Mouse (Mus musculus) testis, adult 2 months (tissue): Measurements from ENCODE around the gene Ptcd2. TPM values are rescaled to one million over a fixed set of nuclear protein-coding genes. Genes with fewer than 3 reads are reported as not detected.

Experiments
- H3K27ac ChIP-seq: fragments of 200-500 bp; 2 replicates; pipeline ENCODE4 v1.5.1; 2012; ENCODE audit warnings: low read depth, low read length; ENCODE audit not compliant: control insufficient read depth, insufficient read depth
- H3K27me3 ChIP-seq: fragments of 200-500 bp; 2 replicates; pipeline ENCODE4 v1.6.1; 2012; ENCODE audit warnings: mild to moderate bottlenecking, low read length, moderate library complexity; ENCODE audit not compliant: control insufficient read depth, insufficient read depth
- H3K36me3 ChIP-seq: fragments of 200-500 bp; 2 replicates; pipeline ENCODE4 v1.6.1; 2012; ENCODE audit warnings: mild to moderate bottlenecking, low read length; ENCODE audit not compliant: control insufficient read depth, insufficient read depth
- H3K4me1 ChIP-seq: fragments of 200-500 bp; 2 replicates; pipeline ENCODE4 v1.6.1; 2012; ENCODE audit warnings: low read length; ENCODE audit not compliant: control insufficient read depth, insufficient read depth
- H3K4me3 ChIP-seq: fragments of 200-500 bp; 2 replicates; pipeline ENCODE4 v1.5.1; 2012; ENCODE audit warnings: low read depth, mild to moderate bottlenecking, low read length, moderate library complexity, mixed read lengths; ENCODE audit not compliant: control insufficient read depth
- CTCF ChIP-seq: fragments of 200-500 bp; IDR thresholded peaks from 2 replicates; pipeline ENCODE4 v1.5.1; 2012; ENCODE audit warnings: low read depth, mild to moderate bottlenecking, inconsistent platforms, low read length, moderate library complexity; ENCODE audit not compliant: control insufficient read depth, insufficient read depth, insufficient replicate concordance
- POLR2A ChIP-seq: fragments of 200-500 bp; IDR thresholded peaks from 2 replicates; pipeline ENCODE4 v1.6.1; 2012; ENCODE audit warnings: low read depth, mild to moderate bottlenecking, inconsistent platforms, low read length, moderate library complexity; ENCODE audit not compliant: control insufficient read depth
- polyA plus RNA-seq: library from polyadenylated mRNA; depleted of rRNA; stranded (reverse); fragments of >200 nt; gene quantifications from 2 replicates; pipeline ENCODE4 v1.2.3, GENCODE M21; 2012

Gene Ptcd2
- polyA plus RNA-seq, 1 experiment: 12.0 TPM

- no peak for TF ChIP-seq CTCF
- no peak for TF ChIP-seq POLR2A
- H3K36me3 ChIP-seq: no peaks in the 10 kb centered on the region
- peak overlapping the region; percentile 33; the same call in 1 of the 2 replicates for H3K4me3 ChIP-seq
- peaks cover 4% of the 10 kb centered on the region for H3K4me1 ChIP-seq
- H3K27ac ChIP-seq: no peak overlapping the region
- H3K27me3 ChIP-seq: no peaks in the 10 kb centered on the region
Observed at GRCm38 (mm10) chr13:99294176-99294575, 50.3 kb downstream of the Ptcd2 start.

- Histone ChIP-seq H3K4me3 (no peak overlapping the region), H3K27ac (no peak overlapping the region), H3K27me3 (no peaks in the 10 kb centered on the region), H3K4me1 (peaks cover 4% of the 10 kb centered on the region), H3K36me3 (no peaks in the 10 kb centered on the region)
- TF ChIP-seq CTCF: no peak
- no peak for TF ChIP-seq POLR2A
Observed at GRCm38 (mm10) chr13:99290766-99291165, 53.7 kb downstream of the Ptcd2 start.

GRCm38 (mm10) chr13:99287786-99288185 is 56.7 kb downstream of the Ptcd2 start:
- H3K36me3 ChIP-seq: no peaks in the 10 kb centered on the region
- no peak overlapping the region for H3K4me3 ChIP-seq
- H3K27ac ChIP-seq: no peak overlapping the region
- no peaks in the 10 kb centered on the region for H3K27me3 ChIP-seq
- H3K4me1 ChIP-seq: no peaks in the 10 kb centered on the region
- no peak for TF ChIP-seq CTCF
- no peak for TF ChIP-seq POLR2A

- Histone ChIP-seq H3K27me3 (no peaks in the 10 kb centered on the region), H3K4me1 (no peaks in the 10 kb centered on the region)
- TF ChIP-seq CTCF: no peak
- TF ChIP-seq POLR2A: no peak
Observed at GRCm38 (mm10) chr13:99287207-99287606, 57.3 kb downstream of the Ptcd2 start.

GRCm38 (mm10) chr13:99285241-99285640 is 59.3 kb downstream of the Ptcd2 start:
- Histone ChIP-seq H3K27ac (no peak overlapping the region), H3K4me1 (no peaks in the 10 kb centered on the region), H3K4me3 (no peak overlapping the region), H3K27me3 (no peaks in the 10 kb centered on the region), H3K36me3 (no peaks in the 10 kb centered on the region)
- TF ChIP-seq POLR2A: no peak
- no peak for TF ChIP-seq CTCF

More at GRCm38 (mm10) chr13:99287207-99287606, 57.3 kb downstream of the Ptcd2 start:
- Histone ChIP-seq H3K36me3 (no peaks in the 10 kb centered on the region), H3K4me3 (no peak overlapping the region), H3K27ac (no peak overlapping the region)

- H3K4me1 ChIP-seq: no peaks in the 10 kb centered on the region
- no peaks in the 10 kb centered on the region for H3K36me3 ChIP-seq
- H3K27me3 ChIP-seq: no peaks in the 10 kb centered on the region
- no peak overlapping the region for H3K27ac ChIP-seq
- TF ChIP-seq CTCF: no peak
- TF ChIP-seq POLR2A: no peak
- no peak overlapping the region for H3K4me3 ChIP-seq
Observed at GRCm38 (mm10) chr13:99284400-99285160, 59.9 kb downstream of the Ptcd2 start.

- no peak overlapping the region for H3K27ac ChIP-seq
- no peaks in the 10 kb centered on the region for H3K27me3 ChIP-seq
- H3K4me1 ChIP-seq: no peaks in the 10 kb centered on the region
- H3K4me3 ChIP-seq: no peak overlapping the region
- TF ChIP-seq POLR2A: no peak
- no peak for TF ChIP-seq CTCF
- no peaks in the 10 kb centered on the region for H3K36me3 ChIP-seq
Observed at GRCm38 (mm10) chr13:99283916-99284315, 60.6 kb downstream of the Ptcd2 start.
